Comparison of ENCODE assay signal across 8 mouse cellular contexts in genomic region chr15:80710257-80710607, GRCm38 (mm10). TPM values are rescaled to one million over a fixed set of nuclear protein-coding genes. Genes with fewer than 3 reads are reported as not detected.
DNase-seq lines count a peak whose midpoint lies in the region; ATAC-seq lines count a peak whose summit lies in the region.

No protein-coding gene starts in this region.

- H3K27me3 ChIP-seq in lung, embryonic 15.5 days = no peaks in the 10 kb centered on the region
- peaks cover 2% of the 10 kb centered on the region; the same call in 1 of the 2 replicates for H3K27me3 ChIP-seq in forebrain, embryonic 11.5 days (ENCODE audit: control insufficient read depth, insufficient read depth, low read length)
- H3K27me3 ChIP-seq in limb, embryonic 11.5 days (ENCODE audit: control insufficient read depth, insufficient read depth, low read length) = no peaks in the 10 kb centered on the region
- H3K27me3 ChIP-seq in neural tube, embryonic 14.5 days (ENCODE audit: control insufficient read depth, insufficient read depth, low read length) = no peaks in the 10 kb centered on the region

- H3K9me3 ChIP-seq in lung, embryonic 15.5 days = no peaks in the 10 kb centered on the region
- no peaks in the 10 kb centered on the region for H3K9me3 ChIP-seq in forebrain, embryonic 11.5 days (ENCODE audit: control insufficient read depth, low read length)
- no peaks in the 10 kb centered on the region for H3K9me3 ChIP-seq in limb, embryonic 11.5 days (ENCODE audit: control insufficient read depth, low read length)
- H3K9me3 ChIP-seq in neural tube, embryonic 14.5 days (ENCODE audit: control insufficient read depth, low read length) = no peaks in the 10 kb centered on the region

- no peak for DNase-seq in lung, postnatal 36 days
- DNase-seq in forebrain, embryonic 11.5 days (ENCODE audit: low spot score) = no peak
- no peak for DNase-seq in limb, embryonic 11.5 days (ENCODE audit: low spot score)
- no peak for DNase-seq in urinary bladder, postnatal 25 days (ENCODE audit: low spot score)

- no peak for ATAC-seq in lung, embryonic 15.5 days (ENCODE audit: borderline replicate concordance, extremely low read depth, low FRiP score, low TSS enrichment)
- ATAC-seq in forebrain, embryonic 11.5 days (replicated peaks; ENCODE audit: low FRiP score) = no peak
- no peak for ATAC-seq in limb, embryonic 11.5 days (ENCODE audit: insufficient number of reproducible peaks, low FRiP score, low TSS enrichment, low read depth)
- no peak for ATAC-seq in neural tube, embryonic 14.5 days (ENCODE audit: low read depth)
- no peak for ATAC-seq in activated CD4-positive, CD25-positive, alpha-beta regulatory T cell, adult 4 months
- no peak for ATAC-seq in megakaryocyte-erythroid progenitor cell, adult 5-6 weeks (replicated peaks; ENCODE audit: low FRiP score, low TSS enrichment, poor library complexity, severe bottlenecking)

- H3K9ac ChIP-seq in lung, embryonic 15.5 days = no peak overlapping the region
- H3K9ac ChIP-seq in forebrain, embryonic 11.5 days (ENCODE audit: low read length) = no peak overlapping the region; the same call in 1 of the 2 replicates
- no peak overlapping the region for H3K9ac ChIP-seq in limb, embryonic 11.5 days (ENCODE audit: low read length)
- no peak overlapping the region; the same call in 1 of the 2 replicates for H3K9ac ChIP-seq in neural tube, embryonic 14.5 days (replicated peaks; ENCODE audit: low read depth, low read length)

- peak overlapping the region; percentile 100 for H3K4me3 ChIP-seq in lung, embryonic 15.5 days
- peak overlapping the region; percentile 92 for H3K4me3 ChIP-seq in forebrain, embryonic 11.5 days (ENCODE audit: low read depth, low read length)
- peak overlapping the region; percentile 90 for H3K4me3 ChIP-seq in limb, embryonic 11.5 days (ENCODE audit: low read depth, low read length)
- peak overlapping the region; percentile 95; the same call in 1 of the 2 replicates for H3K4me3 ChIP-seq in neural tube, embryonic 14.5 days (ENCODE audit: low read depth, low read length)

- 11% methylated on average over 5 of the region's 5 CpGs for WGBS in lung, embryonic 15.5 days
- 13% methylated on average over 5 of the region's 5 CpGs for WGBS in forebrain, embryonic 11.5 days
- 16% methylated on average over 5 of the region's 5 CpGs for WGBS in limb, embryonic 11.5 days
- WGBS in neural tube, embryonic 14.5 days = 14% methylated on average over 5 of the region's 5 CpGs

- H3K27ac ChIP-seq in lung, embryonic 15.5 days = peak overlapping the region; percentile 93
- no peak overlapping the region for H3K27ac ChIP-seq in forebrain, embryonic 11.5 days (ENCODE audit: low read depth, low read length)
- no peak overlapping the region for H3K27ac ChIP-seq in limb, embryonic 11.5 days (replicated peaks; ENCODE audit: low read depth, low read length)
- peak overlapping the region; percentile 96; the same call in 1 of the 2 replicates for H3K27ac ChIP-seq in neural tube, embryonic 14.5 days (ENCODE audit: low read depth, low read length)

- H3K36me3 ChIP-seq in lung, embryonic 15.5 days = no peaks in the 10 kb centered on the region
- no peaks in the 10 kb centered on the region for H3K36me3 ChIP-seq in forebrain, embryonic 11.5 days (ENCODE audit: control insufficient read depth, insufficient read depth, low read length)
- no peaks in the 10 kb centered on the region for H3K36me3 ChIP-seq in limb, embryonic 11.5 days (ENCODE audit: control insufficient read depth, insufficient read depth, low read length)
- no peaks in the 10 kb centered on the region for H3K36me3 ChIP-seq in neural tube, embryonic 14.5 days (ENCODE audit: control insufficient read depth, insufficient read depth, low read length)

- peaks cover 38% of the 10 kb centered on the region for H3K4me1 ChIP-seq in lung, embryonic 15.5 days
- H3K4me1 ChIP-seq in forebrain, embryonic 11.5 days (replicated peaks; ENCODE audit: control insufficient read depth, insufficient read depth, low read length) = peaks cover 5% of the 10 kb centered on the region; the same call in 1 of the 2 replicates
- 0 out of 2 replicates have a peak, but pooled peaks cover 2% of the 10 kb centered on the region for H3K4me1 ChIP-seq in limb, embryonic 11.5 days (ENCODE audit: control insufficient read depth, insufficient read depth, low read length)
- peaks cover 17% of the 10 kb centered on the region for H3K4me1 ChIP-seq in neural tube, embryonic 14.5 days (ENCODE audit: control insufficient read depth, insufficient read depth, low read length)

- H3K4me2 ChIP-seq in lung, embryonic 15.5 days = peak overlapping the region; percentile 50
- H3K4me2 ChIP-seq in forebrain, embryonic 11.5 days (ENCODE audit: low read depth, low read length, severe bottlenecking) = peak overlapping the region; percentile 33
- peak overlapping the region; percentile 31 for H3K4me2 ChIP-seq in limb, embryonic 11.5 days (ENCODE audit: low read depth, severe bottlenecking)
- H3K4me2 ChIP-seq in neural tube, embryonic 14.5 days (ENCODE audit: low read depth, low read length) = peak overlapping the region; percentile 45

RNA-seq across cellular contexts. Expression of gene Tnrc6b, which starts 0.9 kb away (rescaled TPM):
- 24.6 and 27.2 TPM in 2 replicates for polyA plus RNA-seq in lung, embryonic 15.5 days (2015; fragmentation: Nextera tagmentation; extraction: Ambion mirVana)
- polyA plus RNA-seq in forebrain, embryonic 11.5 days (2014; fragmentation: Nextera tagmentation; extraction: Ambion mirVana) = 20.8 and 23.3 TPM in 2 replicates
- polyA plus RNA-seq in limb, embryonic 11.5 days (2014; fragmentation: Nextera tagmentation; extraction: Ambion mirVana) = 15.4 and 20.1 TPM in 2 replicates
- 26.5 and 27.4 TPM in 2 replicates for polyA plus RNA-seq in neural tube, embryonic 14.5 days (2014; fragmentation: Nextera tagmentation; extraction: Ambion mirVana)
- 10 to 100 TPM; 35.6 to 58.6 TPM for polyA plus RNA-seq in activated CD4-positive, CD25-positive, alpha-beta regulatory T cell, adult 4 months (2017; shearing (Covaris generic))
- total RNA-seq in megakaryocyte-erythroid progenitor cell, adult 5-6 weeks (2014; fragmentation: Nextera tagmentation) = 79.3 and 89.0 TPM in 2 replicates
- total RNA-seq in megakaryocyte-erythroid progenitor cell, adult 5-6 weeks (2017) = 40.3 and 48.5 TPM in 2 replicates

RNA-seq across cellular contexts. Expression of gene Fam83f, which starts 38.6 kb away (rescaled TPM):
- 1.1 and 1.5 TPM in 2 replicates for polyA plus RNA-seq in lung, embryonic 15.5 days (2015; fragmentation: Nextera tagmentation; extraction: Ambion mirVana)
- polyA plus RNA-seq in forebrain, embryonic 11.5 days (2014; fragmentation: Nextera tagmentation; extraction: Ambion mirVana) = 0.32 and 0.51 TPM in 2 replicates
- 0.38 and 0.60 TPM in 2 replicates for polyA plus RNA-seq in limb, embryonic 11.5 days (2014; fragmentation: Nextera tagmentation; extraction: Ambion mirVana)
- 0.12 and 0.23 TPM in 2 replicates for polyA plus RNA-seq in neural tube, embryonic 14.5 days (2014; fragmentation: Nextera tagmentation; extraction: Ambion mirVana)
- polyA plus RNA-seq in activated CD4-positive, CD25-positive, alpha-beta regulatory T cell, adult 4 months (2017; shearing (Covaris generic)) = not detected
- total RNA-seq in megakaryocyte-erythroid progenitor cell, adult 5-6 weeks (2014; fragmentation: Nextera tagmentation) = not detected in 2 replicates
- not detected in 2 replicates for total RNA-seq in megakaryocyte-erythroid progenitor cell, adult 5-6 weeks (2017)

Comparison
In these comparisons a context has a peak if more than half of its experiments do, and no peak if none do; other contexts are left out.
1. H3K27ac ChIP-seq: peak in lung, embryonic 15.5 days (single experiment) and neural tube, embryonic 14.5 days (single experiment); none in forebrain, embryonic 11.5 days (single experiment) and limb, embryonic 11.5 days (single experiment).
2. Peak in every context shown above with its lines, with median percentiles within 50 percentile points of each other: H3K4me2 ChIP-seq and H3K4me3 ChIP-seq.